Comparison of ENCODE assay signal across 18 mouse cellular contexts in the genomic region with DNA sequence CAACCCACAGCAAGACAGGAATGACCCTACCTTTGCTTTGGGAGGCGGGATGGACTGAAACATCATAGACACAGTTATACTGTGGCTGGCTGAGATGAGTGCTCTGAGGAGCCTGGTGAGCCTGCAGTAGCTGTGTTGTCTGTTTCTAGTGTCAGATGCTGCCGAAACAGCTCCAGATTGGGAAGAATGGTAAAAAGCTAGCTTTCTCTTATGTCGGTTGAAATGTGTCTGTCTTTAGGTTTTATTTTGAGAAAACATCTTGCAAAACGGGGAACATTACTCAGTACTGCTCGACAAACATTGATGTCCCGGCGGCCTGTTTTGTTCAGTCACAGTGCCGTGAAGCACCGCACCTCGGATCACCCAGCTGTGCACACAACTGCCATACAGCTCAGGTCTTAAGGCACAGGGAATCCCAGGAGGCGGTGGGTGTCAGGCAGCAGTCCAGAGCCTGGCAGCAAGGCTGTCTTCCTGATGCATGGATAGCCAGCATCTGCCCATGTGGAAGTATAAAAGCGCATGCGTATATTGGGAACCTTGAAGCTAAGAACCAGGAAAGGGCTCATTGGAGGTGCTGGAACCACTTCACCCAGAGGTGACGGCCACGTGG.
DNase-seq lines count a peak whose midpoint lies in the region; ATAC-seq and TF ChIP-seq lines count a peak whose summit lies in the region.
"Had no signal": no experiment of that assay in that cellular context is flagged by ENCODE, and none has a peak within 500 bp of the region (broad histone marks: within the 10 kb centered on the region; RNA-seq: fewer than 3 reads in every experiment).

No protein-coding gene starts in this region.

- H3K4me3 ChIP-seq in embryonic facial prominence, embryonic 10.5 days = no peak overlapping the region
- no peak overlapping the region for H3K4me3 ChIP-seq in hindbrain, embryonic 11.5 days (ENCODE audit: low read depth, low read length)
- no peak overlapping the region for H3K4me3 ChIP-seq in midbrain, embryonic 13.5 days (replicated peaks)
- H3K4me3 ChIP-seq: heart, embryonic 10.5 days; liver, embryonic 12.5 days had no signal

- H3K27me3 ChIP-seq in embryonic facial prominence, embryonic 10.5 days (replicated peaks; ENCODE audit: low read depth, poor library complexity, severe bottlenecking) = peaks cover 17% of the 10 kb centered on the region; the same call in 1 of the 2 replicates
- H3K27me3 ChIP-seq in hindbrain, embryonic 11.5 days (ENCODE audit: control insufficient read depth, insufficient read depth, low read length) = no peaks in the 10 kb centered on the region
- H3K27me3 ChIP-seq in midbrain, embryonic 13.5 days = no peaks in the 10 kb centered on the region

- no peak for TF ChIP-seq CTCF in brain, embryonic 14.5 days (IDR thresholded peaks at IDR 0.05; ENCODE audit: borderline replicate concordance, extremely low read depth, insufficient read depth, insufficient read length)

- no peaks in the 10 kb centered on the region; the same call in 1 of the 2 replicates for H3K36me3 ChIP-seq in embryonic facial prominence, embryonic 10.5 days (replicated peaks)
- no peaks in the 10 kb centered on the region for H3K36me3 ChIP-seq in hindbrain, embryonic 11.5 days (ENCODE audit: control insufficient read depth, insufficient read depth, low read length)
- peaks cover 22% of the 10 kb centered on the region for H3K36me3 ChIP-seq in midbrain, embryonic 13.5 days
- H3K36me3 ChIP-seq: heart, embryonic 10.5 days; liver, embryonic 12.5 days had no signal

- peaks cover 69% of the 10 kb centered on the region for H3K4me1 ChIP-seq in embryonic facial prominence, embryonic 10.5 days
- H3K4me1 ChIP-seq in hindbrain, embryonic 11.5 days (replicated peaks; ENCODE audit: control insufficient read depth, insufficient read depth, low read length) = peaks cover 37% of the 10 kb centered on the region
- peaks cover 98% of the 10 kb centered on the region for H3K4me1 ChIP-seq in midbrain, embryonic 13.5 days (replicated peaks)

- peak overlapping the region; percentile 5; the same call in 1 of the 2 replicates for H3K9ac ChIP-seq in hindbrain, embryonic 11.5 days (ENCODE audit: low read depth, low read length)
- peak overlapping the region; percentile 60 for H3K9ac ChIP-seq in midbrain, embryonic 13.5 days (replicated peaks)
- H3K9ac ChIP-seq: liver, embryonic 12.5 days had no signal

- no peak overlapping the region for H3K4me2 ChIP-seq in hindbrain, embryonic 11.5 days (replicated peaks; ENCODE audit: low read depth, low read length)
- H3K4me2 ChIP-seq in midbrain, embryonic 13.5 days (replicated peaks) = 0 out of 2 replicates have a peak overlapping the region, but pooled peaks have one; percentile 39
- H3K4me2 ChIP-seq: liver, embryonic 12.5 days had no signal

- ATAC-seq in hindbrain, embryonic 11.5 days (ENCODE audit: low FRiP score) = no peak
- no peak for ATAC-seq in midbrain, embryonic 13.5 days
- ATAC-seq: CD4-positive, CD25-positive, alpha-beta regulatory T cell, adult 4 months; intestine, embryonic 16.5 days; liver, embryonic 12.5 days had no signal

- TF ChIP-seq POLR2A in brain, embryonic 14.5 days (IDR thresholded peaks at IDR 0.05; ENCODE audit: borderline replicate concordance, extremely low read depth, insufficient read depth, insufficient read length, poor library complexity, severe bottlenecking) = no peak

- no peaks in the 10 kb centered on the region for H3K9me3 ChIP-seq in embryonic facial prominence, embryonic 10.5 days
- no peaks in the 10 kb centered on the region for H3K9me3 ChIP-seq in hindbrain, embryonic 11.5 days (ENCODE audit: control insufficient read depth, low read length)
- H3K9me3 ChIP-seq in midbrain, embryonic 13.5 days = no peaks in the 10 kb centered on the region
- H3K9me3 ChIP-seq: heart, embryonic 10.5 days; liver, embryonic 12.5 days had no signal

- H3K27ac ChIP-seq in embryonic facial prominence, embryonic 10.5 days (replicated peaks) = peak overlapping the region; percentile 70
- peak overlapping the region; percentile 31; the same call in 1 of the 2 replicates for H3K27ac ChIP-seq in hindbrain, embryonic 11.5 days (ENCODE audit: low read depth, low read length)
- peak overlapping the region; percentile 95 for H3K27ac ChIP-seq in midbrain, embryonic 13.5 days
- H3K27ac ChIP-seq: heart, embryonic 10.5 days; liver, embryonic 12.5 days had no signal

- WGBS in embryonic facial prominence, embryonic 10.5 days = 81% methylated on average over 15 of the region's 15 CpGs
- WGBS in hindbrain, embryonic 11.5 days = 73% methylated on average over 15 of the region's 15 CpGs
- WGBS in midbrain, embryonic 13.5 days = 54% methylated on average over 15 of the region's 15 CpGs

- peak; percentile 37 for DNase-seq in brain, embryonic 14.5 days (ENCODE audit: low read depth)
- DNase-seq in embryonic facial prominence, embryonic 10.5 days (ENCODE audit: low spot score) = no peak
- DNase-seq in hindbrain, embryonic 11.5 days (ENCODE audit: low spot score) = no peak
- no peak for DNase-seq in cerebellum, adult 9-11 months
- no peak for DNase-seq in adrenal gland, adult 8-10 months
- no peak for DNase-seq in heart, adult 8-10 months (ENCODE audit: low spot score)
- DNase-seq: adrenal gland, postnatal 14 days; cerebellum, postnatal 25 days; gastrocnemius, postnatal 14 days; heart, postnatal 14 days; kidney, postnatal 10 days; left cerebral cortex, postnatal 4 days; thymus, adult 18-20 months had no signal

Comparison
In these comparisons a context has a peak if more than half of its experiments do, and no peak if none do; other contexts are left out.
1. H3K27ac ChIP-seq: peak in every context shown above with its lines; median percentile 95 in midbrain, embryonic 13.5 days; 70 in embryonic facial prominence, embryonic 10.5 days; 31 in hindbrain, embryonic 11.5 days.